Mouse (Mus musculus) CD4-positive naive resting alpha-beta T cell, adult 76 days (primary cell): Measurements from ENCODE around the gene AC124502.3. TPM values are rescaled to one million over a fixed set of nuclear protein-coding genes. Genes with fewer than 3 reads are reported as not detected.

ENCODE experiments used
- total RNA-seq: library from RNA; stranded (reverse); gene quantifications from one replicate; pipeline ENCODE4 v1.2.4, GENCODE M21; 2023

The AC124502.3 gene
- total RNA-seq: 0.79 TPM

DNA sequence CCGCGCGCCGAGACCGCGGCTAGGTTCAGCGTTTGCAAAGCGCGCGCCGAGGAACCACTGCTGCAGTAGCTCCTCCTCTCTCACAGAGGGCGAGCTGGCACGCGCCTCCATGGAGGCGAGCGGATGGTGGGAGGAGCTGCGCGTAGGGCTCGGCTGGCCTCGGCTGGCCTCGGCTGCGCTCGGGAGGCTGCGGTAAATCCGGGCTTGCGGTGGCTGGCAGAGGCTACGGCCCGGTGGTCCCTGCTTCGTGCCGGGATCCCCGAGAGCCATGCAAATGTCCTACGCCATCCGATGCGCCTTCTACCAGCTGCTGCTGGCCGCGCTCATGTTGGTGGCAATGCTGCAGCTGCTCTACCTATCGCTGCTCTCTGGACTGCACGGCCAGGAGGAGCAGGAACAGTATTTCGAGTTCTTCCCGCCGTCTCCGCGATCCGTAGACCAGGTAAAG lies at the start of gene AC124502.3, which contains the start of gene B4gat1:
Gene AC124502.3 (plus strand): TSS at position 183 of the 448 bp plus-strand sequence.
Gene B4gat1 (plus strand): TSS at position 118 of the 448 bp plus-strand sequence.

DNA sequence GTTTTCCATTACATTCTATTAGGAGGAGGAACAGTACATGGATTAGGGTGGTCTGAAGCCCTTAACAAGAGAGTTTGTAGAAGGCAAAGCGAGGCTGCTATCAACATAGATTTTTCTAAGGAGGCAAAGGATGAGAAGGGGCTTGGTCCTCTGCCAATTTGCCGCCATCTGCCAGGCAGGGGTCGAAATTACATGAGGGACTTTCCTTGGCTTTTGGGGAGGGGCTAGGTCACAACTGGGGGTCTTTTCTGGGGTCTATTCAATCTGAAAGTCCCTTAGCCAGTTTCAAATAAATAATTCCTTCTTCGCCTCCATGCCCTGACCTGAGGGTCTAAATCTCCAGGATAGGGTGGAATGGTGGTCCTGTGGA lies 48.5 kb upstream of the AC124502.3 start, which contains the start of gene Npas4:
Gene Npas4 (minus strand): TSS at position 61 of the 370 bp plus-strand sequence.

GRCm38 (mm10) chr19:5023621-5024479 lies 14.8 kb upstream of the AC124502.3 start, which contains the start of gene Slc29a2:
Gene Slc29a2, plus strand, starts transcription at chr19:5023860.

GRCm38 (mm10) chr19:5040862-5041523 lies 2.3 kb downstream of the AC124502.3 start, which contains the start of gene Brms1:
Gene Brms1, plus strand, starts transcription at chr19:5041354.

GRCm38 (mm10) chr19:5050047-5050905 lies 11.6 kb downstream of the AC124502.3 start, which contains the start of gene Rin1:
Gene Rin1, plus strand, starts transcription at chr19:5050481.

DNA sequence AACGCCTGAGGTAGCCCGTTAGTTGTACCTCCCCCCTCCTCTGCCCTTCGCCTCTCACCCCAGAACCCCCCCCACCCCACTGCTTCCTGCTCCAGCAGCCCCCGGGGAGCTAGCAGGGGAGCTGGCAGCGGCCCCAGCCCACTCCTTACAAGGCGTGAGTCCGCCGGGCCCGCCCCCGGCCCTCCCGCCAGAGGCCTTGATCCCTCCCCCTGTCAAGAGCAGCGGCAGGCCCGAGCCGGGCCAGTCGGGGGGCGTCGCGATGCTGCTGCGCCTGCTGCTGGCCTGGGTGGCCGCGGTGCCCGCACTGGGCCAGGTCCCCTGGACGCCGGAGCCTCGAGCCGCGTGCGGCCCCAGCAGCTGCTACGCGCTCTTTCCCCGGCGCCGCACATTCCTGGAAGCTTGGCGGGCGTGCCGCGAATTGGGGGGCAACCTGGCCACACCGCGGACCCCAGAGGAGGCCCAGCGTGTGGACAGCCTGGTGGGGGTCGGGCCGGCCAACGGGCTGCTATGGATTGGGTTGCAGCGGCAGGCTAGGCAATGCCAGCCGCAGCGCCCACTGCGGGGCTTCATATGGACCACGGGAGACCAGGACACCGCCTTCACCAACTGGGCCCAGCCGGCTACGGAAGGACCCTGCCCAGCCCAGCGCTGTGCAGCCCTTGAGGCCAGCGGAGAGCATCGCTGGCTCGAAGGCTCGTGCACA lies 29.3 kb downstream of the AC124502.3 start, which contains the start of gene Cd248:
Gene Cd248 (plus strand): TSS at position 212 of the 703 bp plus-strand sequence.

DNA sequence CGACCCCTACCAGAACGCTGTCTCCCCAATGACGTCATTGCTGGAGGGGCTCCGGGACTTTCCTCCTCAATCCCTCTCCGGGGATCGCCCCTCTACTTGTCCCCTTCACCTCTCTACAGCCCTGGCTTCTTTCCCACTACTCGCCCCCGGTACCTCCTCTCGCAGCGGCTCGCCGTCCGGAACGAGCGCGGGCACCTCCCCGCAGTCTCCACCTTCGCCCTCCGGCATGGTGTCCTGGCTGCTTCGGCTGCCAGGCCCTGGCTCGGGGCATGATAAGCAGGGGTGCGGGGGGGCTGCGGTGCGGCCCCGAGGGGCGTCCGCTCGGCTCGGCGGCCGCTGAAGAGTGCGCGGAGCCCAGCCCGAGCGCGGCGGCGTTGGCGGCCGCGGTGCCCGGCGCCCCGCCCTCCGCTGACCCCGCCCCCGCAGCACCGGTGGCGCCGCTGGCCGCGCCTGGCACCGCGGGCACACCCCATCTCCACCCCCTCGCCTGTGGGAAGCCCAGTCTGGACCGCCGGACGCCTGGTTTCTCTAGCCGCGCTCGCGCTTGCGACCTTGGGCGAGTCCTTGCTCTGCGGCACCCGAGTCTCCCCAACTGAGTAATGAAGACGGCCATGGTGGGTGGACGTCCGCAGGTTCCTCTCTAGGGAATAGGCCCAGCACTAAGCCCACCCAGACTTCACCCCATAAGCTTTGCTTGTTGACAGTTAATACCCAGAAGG lies 46.6 kb downstream of the AC124502.3 start, which contains the start of gene Tmem151a:
Gene Tmem151a (minus strand): TSS at position 387 of the 719 bp plus-strand sequence.

GRCm38 (mm10) chr19:5087884-5088728 lies 49.4 kb downstream of the AC124502.3 start, which contains the start of gene Yif1a:
Gene Yif1a, plus strand, starts transcription at chr19:5088538.

GRCm38 (mm10) chr19:5098363-5099143 lies 59.9 kb downstream of the AC124502.3 start, which contains the start of gene Cnih2:
Gene Cnih2, minus strand, starts transcription at chr19:5098521.

Other genes with a start within 250 kb of the AC124502.3 start
- 81.1 TPM for gene Rbm4, start 245.0 kb upstream of the AC124502.3 start, total RNA-seq
- gene Gm21992, start 227.3 kb upstream of the AC124502.3 start, total RNA-seq: 26.8 TPM
- gene Rbm14, start 227.3 kb upstream of the AC124502.3 start, total RNA-seq: 92.3 TPM
- gene Ccs, start 199.6 kb upstream of the AC124502.3 start, total RNA-seq: 42.2 TPM
- gene Ccdc87, start 199.5 kb upstream of the AC124502.3 start, total RNA-seq: not detected
- gene Ctsf, start 183.8 kb upstream of the AC124502.3 start, total RNA-seq: 11.4 TPM
- not detected for gene Actn3, start 161.0 kb upstream of the AC124502.3 start, total RNA-seq
- gene Zdhhc24, start 160.2 kb upstream of the AC124502.3 start, total RNA-seq: 4.9 TPM
- 2.5 TPM for gene Bbs1, start 132.3 kb upstream of the AC124502.3 start, total RNA-seq
- 57.1 TPM for gene Dpp3, start 110.6 kb upstream of the AC124502.3 start, total RNA-seq
- 1.9 TPM for gene Peli3, start 95.8 kb upstream of the AC124502.3 start, total RNA-seq
- gene Mrpl11, start 76.7 kb upstream of the AC124502.3 start, total RNA-seq: 31.1 TPM
- 0.29 TPM for gene Npas4, start 48.6 kb upstream of the AC124502.3 start, total RNA-seq
- 2.2 TPM for gene Slc29a2, start 15.0 kb upstream of the AC124502.3 start, total RNA-seq
- gene B4gat1, start 65 bp upstream of the AC124502.3 start, total RNA-seq: 4.0 TPM
- gene Brms1, start 2.5 kb downstream of the AC124502.3 start, total RNA-seq: 63.2 TPM
- gene Rin1, start 11.6 kb downstream of the AC124502.3 start, total RNA-seq: 3.2 TPM
- gene Cd248, start 29.2 kb downstream of the AC124502.3 start, total RNA-seq: not detected
- gene Tmem151a, start 46.6 kb downstream of the AC124502.3 start, total RNA-seq: not detected
- gene Yif1a, start 49.6 kb downstream of the AC124502.3 start, total RNA-seq: 19.2 TPM
- gene Cnih2, start 59.6 kb downstream of the AC124502.3 start, total RNA-seq: 3.4 TPM
- gene Rab1b, start 68.2 kb downstream of the AC124502.3 start, total RNA-seq: 90.7 TPM
- 20.2 TPM for gene Klc2, start 79.7 kb downstream of the AC124502.3 start, total RNA-seq
- gene Pacs1, start 234.2 kb downstream of the AC124502.3 start, total RNA-seq: 116 TPM